Mouse (Mus musculus) cerebellum, adult 18-20 months (tissue): ENCODE measurements at regions not wholly inside any gene's neighbourhood (a gene's known extent, or its start where the extent isn't known, plus 50 kb on each side); places are given as distances from the start of the nearest gene placed in this dataset.

Experiments
- DNase-seq, 2 experiments: peaks; one replicate each; pipeline ENCODE4 v3.0.0; 2021

- no peak for DNase-seq
Observed at GRCm38 (mm10) chr12:79941828-79942227, 171.0 kb downstream of the Zfp36l1 start.

GRCm38 (mm10) chr12:79939436-79939835 is 173.4 kb downstream of the Zfp36l1 start:
- no peak for DNase-seq

- DNase-seq: no peak
Observed at GRCm38 (mm10) chr12:79937876-79938275, 174.9 kb downstream of the Zfp36l1 start.

- DNase-seq: no peak
Observed at GRCm38 (mm10) chr12:79936698-79937097, 176.1 kb downstream of the Zfp36l1 start.

GRCm38 (mm10) chr12:79934091-79934490 is 178.7 kb downstream of the Zfp36l1 start:
- no peak for DNase-seq

GRCm38 (mm10) chr12:79932905-79933304 is 179.9 kb downstream of the Zfp36l1 start:
- DNase-seq: no peak

- no peak for DNase-seq
Observed at GRCm38 (mm10) chr12:79931455-79931854, 181.4 kb downstream of the Zfp36l1 start.

GRCm38 (mm10) chr12:79929846-79930245 is 183.0 kb downstream of the Zfp36l1 start:
- no peak for DNase-seq

GRCm38 (mm10) chr12:79928739-79929380 is 184.0 kb downstream of the Zfp36l1 start:
- DNase-seq: no peak

GRCm38 (mm10) chr12:79928298-79928697 is 184.5 kb downstream of the Zfp36l1 start:
- DNase-seq: no peak

GRCm38 (mm10) chr12:79925704-79926588 is 186.9 kb downstream of the Zfp36l1 start:
- peak in 1 of 2 experiments; percentile 12 for DNase-seq

GRCm38 (mm10) chr12:79924921-79925703 is 187.7 kb downstream of the Zfp36l1 start:
- DNase-seq: no peak

- DNase-seq: no peak
Observed at GRCm38 (mm10) chr12:79923811-79924210, 189.0 kb downstream of the Zfp36l1 start.

- DNase-seq: no peak
Observed at GRCm38 (mm10) chr12:79921786-79922185, 191.0 kb downstream of the Zfp36l1 start.

GRCm38 (mm10) chr12:79918983-79919382 is 193.8 kb downstream of the Zfp36l1 start:
- DNase-seq: no peak

- DNase-seq: no peak
Observed at GRCm38 (mm10) chr12:79917634-79918289, 195.1 kb downstream of the Zfp36l1 start.

- DNase-seq: no peak
Observed at GRCm38 (mm10) chr12:79916896-79917633, 195.7 kb downstream of the Zfp36l1 start.

- DNase-seq: no peak
Observed at GRCm38 (mm10) chr12:79913898-79914297, 198.9 kb downstream of the Zfp36l1 start.

GRCm38 (mm10) chr12:79912281-79913063 is 200.3 kb downstream of the Zfp36l1 start:
- DNase-seq: no peak

GRCm38 (mm10) chr12:79910884-79911759 is 201.7 kb downstream of the Zfp36l1 start:
- DNase-seq: no peak
